Mouse (Mus musculus) hindbrain, embryonic 14.5 days (tissue): ENCODE data around the gene Kcnj11. TPM values are rescaled to one million over a fixed set of nuclear protein-coding genes. Genes with fewer than 3 reads are reported as not detected.

Experiments
- ATAC-seq: fragments of 200-750 bp; cut with Nextera tagmentation; 2 replicates; pipeline ENCODE4 v1.8.0; 2017; ENCODE audit warnings: moderate number of reproducible peaks, mild to moderate bottlenecking, moderate TSS enrichment, moderate library complexity; ENCODE audit not compliant: low FRiP score
- DNase-seq: peaks from one replicate; pipeline ENCODE4 v3.0.0-alpha.2; 2015; ENCODE audit warnings: low spot score
- H3K27ac ChIP-seq: fragments of 300-500 bp; sonication (generic); 2 replicates; pipeline ENCODE4 v1.5.1; 2014; ENCODE audit warnings: mild to moderate bottlenecking, moderate library complexity
- H3K27me3 ChIP-seq: fragments of 300-500 bp; sonication (generic); 2 replicates; pipeline ENCODE4 v1.6.1; 2014; ENCODE audit warnings: mild to moderate bottlenecking, low read length, mixed read lengths; ENCODE audit not compliant: control insufficient read depth, insufficient read depth
- H3K36me3 ChIP-seq: fragments of 300-500 bp; sonication (generic); replicated peaks from 2 replicates; pipeline ENCODE4 v1.6.1; 2014; ENCODE audit not compliant: control insufficient read depth, insufficient read depth
- H3K4me1 ChIP-seq: fragments of 300-500 bp; sonication (generic); replicated peaks from 2 replicates; pipeline ENCODE4 v1.6.1; 2014; ENCODE audit warnings: antibody characterized with exemption, low read length, mixed read lengths; ENCODE audit not compliant: control insufficient read depth, insufficient read depth
- H3K4me2 ChIP-seq: fragments of 300-500 bp; sonication (generic); replicated peaks from 2 replicates; pipeline ENCODE4 v1.6.1; 2014; ENCODE audit warnings: mild to moderate bottlenecking, moderate library complexity
- H3K4me3 ChIP-seq: fragments of 300-500 bp; sonication (generic); replicated peaks from 2 replicates; pipeline ENCODE4 v1.5.1; 2014; ENCODE audit warnings: mild to moderate bottlenecking, low read length
- H3K9ac ChIP-seq: fragments of 300-500 bp; sonication (generic); 2 replicates; pipeline ENCODE4 v1.6.1; 2014
- H3K9me3 ChIP-seq: fragments of 300-500 bp; sonication (generic); 2 replicates; pipeline ENCODE4 v1.6.1; 2016; ENCODE audit warnings: low read length; ENCODE audit not compliant: control insufficient read depth
- WGBS: fragments of 180-500 bp; shearing (Covaris S2); extraction: QIAGEN DNeasy Blood & Tissue Kit; methylation state at CpG from one replicate; pipeline ENCODE4 v1.1.7; 2014; 5-methylcytosine and 5-hydroxymethylcytosine counted together
- polyA plus RNA-seq: library from polyadenylated mRNA; unstranded; fragments of >200 nt; fragmentation: Nextera tagmentation; extraction: Ambion mirVana; gene quantifications from 2 replicates; pipeline ENCODE4 v1.2.1, GENCODE M21; 2014

The Kcnj11 gene
- polyA plus RNA-seq, 1 experiment from 2014 or later, result 1.2 TPM

GRCm38 (mm10) chr7:46111938-46112337, 11.4 kb upstream of the Kcnj11 start:
- no peak for DNase-seq
- no peak overlapping the region for H3K4me2 ChIP-seq
- no peak overlapping the region for H3K4me3 ChIP-seq
- peaks cover 19% of the 10 kb centered on the region for H3K4me1 ChIP-seq
- no peaks in the 10 kb centered on the region for H3K27me3 ChIP-seq
- 75% methylated on average over 6 of the region's 6 CpGs for WGBS
- no peak overlapping the region for H3K9ac ChIP-seq
- no peak overlapping the region for H3K27ac ChIP-seq
- no peak for ATAC-seq
- no peaks in the 10 kb centered on the region for H3K9me3 ChIP-seq
- H3K36me3 ChIP-seq, result no peaks in the 10 kb centered on the region

GRCm38 (mm10) chr7:46111212-46111817, 10.8 kb upstream of the Kcnj11 start:
- H3K27ac ChIP-seq, result no peak overlapping the region
- DNase-seq (no peak), ATAC-seq (no peak)
- H3K27me3 ChIP-seq, result no peaks in the 10 kb centered on the region
- no peaks in the 10 kb centered on the region for H3K9me3 ChIP-seq
- no peaks in the 10 kb centered on the region for H3K36me3 ChIP-seq
- peaks cover 19% of the 10 kb centered on the region for H3K4me1 ChIP-seq
- no peak overlapping the region for H3K9ac ChIP-seq
- no peak overlapping the region for H3K4me2 ChIP-seq
- H3K4me3 ChIP-seq, result no peak overlapping the region
- 76% methylated on average over 15 of the region's 15 CpGs for WGBS

GRCm38 (mm10) chr7:46110079-46110478, 9.5 kb upstream of the Kcnj11 start:
- Histone ChIP-seq H3K4me2 (no peak overlapping the region), H3K4me1 (peaks cover 19% of the 10 kb centered on the region), H3K9me3 (no peaks in the 10 kb centered on the region), H3K4me3 (no peak overlapping the region), H3K36me3 (no peaks in the 10 kb centered on the region), H3K27me3 (no peaks in the 10 kb centered on the region), H3K9ac (no peak overlapping the region), H3K27ac (no peak overlapping the region)
- 68% methylated on average over 3 of the region's 3 CpGs for WGBS
- ATAC-seq (no peak), DNase-seq (no peak)

GRCm38 (mm10) chr7:46105484-46105883, 4.9 kb upstream of the Kcnj11 start:
- Histone ChIP-seq H3K9ac (no peak overlapping the region), H3K27ac (no peak overlapping the region), H3K4me1 (peaks cover 8% of the 10 kb centered on the region), H3K4me3 (no peak overlapping the region), H3K36me3 (no peaks in the 10 kb centered on the region), H3K4me2 (no peak overlapping the region), H3K27me3 (no peaks in the 10 kb centered on the region), H3K9me3 (no peaks in the 10 kb centered on the region)
- no peak for DNase-seq
- WGBS, result 90% methylated on average over 7 of the region's 7 CpGs
- ATAC-seq, result no peak

GRCm38 (mm10) chr7:46104256-46104915, 3.8 kb upstream of the Kcnj11 start:
- WGBS, result 62% methylated on average over 27 of the region's 27 CpGs
- peak; percentile 55 for DNase-seq
- Histone ChIP-seq H3K4me1 (peaks cover 8% of the 10 kb centered on the region), H3K27me3 (no peaks in the 10 kb centered on the region), H3K4me2 (no peak overlapping the region; the same call in 1 of the 2 replicates), H3K27ac (peak overlapping the region; percentile 52), H3K9ac (no peak overlapping the region), H3K4me3 (no peak overlapping the region), H3K9me3 (no peaks in the 10 kb centered on the region), H3K36me3 (no peaks in the 10 kb centered on the region)
- no peak for ATAC-seq

- Histone ChIP-seq H3K36me3 (no peaks in the 10 kb centered on the region), H3K9ac (no peak overlapping the region), H3K27me3 (no peaks in the 10 kb centered on the region), H3K27ac (peak overlapping the region; percentile 52), H3K4me3 (no peak overlapping the region), H3K4me2 (no peak overlapping the region), H3K9me3 (no peaks in the 10 kb centered on the region), H3K4me1 (peaks cover 8% of the 10 kb centered on the region)
- WGBS, result 86% methylated on average over 8 of the region's 8 CpGs
- DNase-seq (no peak), ATAC-seq (no peak)
These were observed 3.2 kb upstream of the Kcnj11 start for GRCm38 (mm10) chr7:46103771-46104170.

GRCm38 (mm10) chr7:46103075-46103591, 2.6 kb upstream of the Kcnj11 start:
- DNase-seq (peak; percentile 70), ATAC-seq (peak; percentile 23; the same call in 1 of the 2 replicates)
- no peak overlapping the region for H3K9ac ChIP-seq
- no peaks in the 10 kb centered on the region for H3K36me3 ChIP-seq
- 63% methylated on average over 8 of the region's 8 CpGs for WGBS
- H3K4me3 ChIP-seq, result no peak overlapping the region
- no peak overlapping the region for H3K4me2 ChIP-seq
- H3K27ac ChIP-seq, result peak overlapping the region; percentile 69
- peaks cover 8% of the 10 kb centered on the region for H3K4me1 ChIP-seq
- H3K9me3 ChIP-seq, result no peaks in the 10 kb centered on the region
- H3K27me3 ChIP-seq, result no peaks in the 10 kb centered on the region

GRCm38 (mm10) chr7:46099682-46100081, 882 bp downstream of the Kcnj11 start:
- DNase-seq, result no peak

GRCm38 (mm10) chr7:46098919-46099286, 1.7 kb downstream of the Kcnj11 start:
- no peak for DNase-seq
- no peak overlapping the region for H3K9ac ChIP-seq
- ATAC-seq, result no peak
- no peak overlapping the region for H3K27ac ChIP-seq
- H3K4me2 ChIP-seq, result no peak overlapping the region
- H3K4me3 ChIP-seq, result no peak overlapping the region
- peaks cover 3% of the 10 kb centered on the region; the same call in 1 of the 2 replicates for H3K4me1 ChIP-seq
- no peaks in the 10 kb centered on the region for H3K27me3 ChIP-seq
- no peaks in the 10 kb centered on the region for H3K36me3 ChIP-seq
- H3K9me3 ChIP-seq, result no peaks in the 10 kb centered on the region
- 94% methylated on average over 19 of the region's 19 CpGs for WGBS

More at GRCm38 (mm10) chr7:46099682-46100081, 882 bp downstream of the Kcnj11 start:
- no peak for ATAC-seq
- Histone ChIP-seq H3K9ac (peak overlapping the region; percentile 85; the same call in 1 of the 2 replicates), H3K36me3 (no peaks in the 10 kb centered on the region), H3K4me1 (peaks cover 8% of the 10 kb centered on the region; the same call in 1 of the 2 replicates), H3K4me3 (peak overlapping the region; percentile 66), H3K27me3 (no peaks in the 10 kb centered on the region), H3K9me3 (no peaks in the 10 kb centered on the region), H3K4me2 (peak overlapping the region; percentile 77), H3K27ac (no peak overlapping the region)
- 84% methylated on average over 13 of the region's 13 CpGs for whole genome bisulfite sequencing
